Mouse (Mus musculus): ENCODE measurements around the gene Camk1g. TPM values are rescaled to one million over a fixed set of nuclear protein-coding genes. Genes with fewer than 3 reads are reported as not detected.
A peak's percentile ranks its signal among the peaks of the same experiment; 100 is the strongest.

Gene Camk1g
- polyA plus RNA-seq, 1 experiment: 0.54 TPM

GRCm38 (mm10) chr1:193329557-193329956, 40.5 kb downstream of the Camk1g start:
- no peak overlapping the region for H3K9ac ChIP-seq (ENCODE audit: low read depth, poor library complexity, severe bottlenecking)
- no peak overlapping the region for H3K4me3 ChIP-seq (ENCODE audit: low read depth, low read length)
- no peaks in the 10 kb centered on the region for H3K9me3 ChIP-seq (replicated peaks; ENCODE audit: control insufficient read depth, insufficient read depth, low read length, poor library complexity, severe bottlenecking)
- H3K27ac ChIP-seq (ENCODE audit: insufficient read depth, low read length): no peak overlapping the region
- no peaks in the 10 kb centered on the region for H3K27me3 ChIP-seq (ENCODE audit: control insufficient read depth, insufficient read depth, low read length, poor library complexity, severe bottlenecking)
- H3K36me3 ChIP-seq (ENCODE audit: control insufficient read depth, insufficient read depth, low read length, poor library complexity, severe bottlenecking): no peaks in the 10 kb centered on the region
- TF ChIP-seq CTCF (IDR thresholded peaks at IDR 0.05; ENCODE audit: low read depth, low read length) (no peak), POLR2A (IDR thresholded peaks at IDR 0.05; ENCODE audit: insufficient read depth, low read length) (no peak), EP300 (IDR thresholded peaks at IDR 0.05; ENCODE audit: insufficient read depth, low read depth, low read length) (no peak)
- H3K4me1 ChIP-seq (ENCODE audit: control insufficient read depth, insufficient read depth, low read length): no peaks in the 10 kb centered on the region

GRCm38 (mm10) chr1:193327686-193328085, 42.4 kb downstream of the Camk1g start:
- H3K27ac ChIP-seq (ENCODE audit: insufficient read depth, low read length): no peak overlapping the region
- no peaks in the 10 kb centered on the region for H3K4me1 ChIP-seq (ENCODE audit: control insufficient read depth, insufficient read depth, low read length)
- H3K27me3 ChIP-seq (ENCODE audit: control insufficient read depth, insufficient read depth, low read length, poor library complexity, severe bottlenecking): no peaks in the 10 kb centered on the region
- no peaks in the 10 kb centered on the region for H3K9me3 ChIP-seq (replicated peaks; ENCODE audit: control insufficient read depth, insufficient read depth, low read length, poor library complexity, severe bottlenecking)
- no peak for TF ChIP-seq EP300 (IDR thresholded peaks at IDR 0.05; ENCODE audit: insufficient read depth, low read depth, low read length)
- no peak for TF ChIP-seq POLR2A (IDR thresholded peaks at IDR 0.05; ENCODE audit: insufficient read depth, low read length)
- no peak for TF ChIP-seq CTCF (IDR thresholded peaks at IDR 0.05; ENCODE audit: low read depth, low read length)
- H3K4me3 ChIP-seq (ENCODE audit: low read depth, low read length): no peak overlapping the region
- no peak overlapping the region for H3K9ac ChIP-seq (ENCODE audit: low read depth, poor library complexity, severe bottlenecking)
- no peaks in the 10 kb centered on the region for H3K36me3 ChIP-seq (ENCODE audit: control insufficient read depth, insufficient read depth, low read length, poor library complexity, severe bottlenecking)

- H3K4me1 ChIP-seq (ENCODE audit: control insufficient read depth, insufficient read depth, low read length): no peaks in the 10 kb centered on the region
- TF ChIP-seq EP300 (IDR thresholded peaks at IDR 0.05; ENCODE audit: insufficient read depth, low read depth, low read length) (no peak), POLR2A (IDR thresholded peaks at IDR 0.05; ENCODE audit: insufficient read depth, low read length) (no peak), CTCF (IDR thresholded peaks at IDR 0.05; ENCODE audit: low read depth, low read length) (no peak)
- no peaks in the 10 kb centered on the region for H3K9me3 ChIP-seq (replicated peaks; ENCODE audit: control insufficient read depth, insufficient read depth, low read length, poor library complexity, severe bottlenecking)
- no peaks in the 10 kb centered on the region for H3K27me3 ChIP-seq (ENCODE audit: control insufficient read depth, insufficient read depth, low read length, poor library complexity, severe bottlenecking)
- H3K4me3 ChIP-seq (ENCODE audit: low read depth, low read length): no peak overlapping the region
- no peak overlapping the region for H3K9ac ChIP-seq (ENCODE audit: low read depth, poor library complexity, severe bottlenecking)
- no peaks in the 10 kb centered on the region for H3K36me3 ChIP-seq (ENCODE audit: control insufficient read depth, insufficient read depth, low read length, poor library complexity, severe bottlenecking)
- no peak overlapping the region for H3K27ac ChIP-seq (ENCODE audit: insufficient read depth, low read length)
These were observed 42.9 kb downstream of the Camk1g start for GRCm38 (mm10) chr1:193327216-193327615.

- Histone ChIP-seq H3K9me3 (replicated peaks; ENCODE audit: control insufficient read depth, insufficient read depth, low read length, poor library complexity, severe bottlenecking) (no peaks in the 10 kb centered on the region), H3K36me3 (ENCODE audit: control insufficient read depth, insufficient read depth, low read length, poor library complexity, severe bottlenecking) (no peaks in the 10 kb centered on the region), H3K9ac (ENCODE audit: low read depth, poor library complexity, severe bottlenecking) (no peak overlapping the region), H3K27me3 (ENCODE audit: control insufficient read depth, insufficient read depth, low read length, poor library complexity, severe bottlenecking) (no peaks in the 10 kb centered on the region), H3K27ac (ENCODE audit: insufficient read depth, low read length) (no peak overlapping the region), H3K4me1 (ENCODE audit: control insufficient read depth, insufficient read depth, low read length) (no peaks in the 10 kb centered on the region), H3K4me3 (ENCODE audit: low read depth, low read length) (no peak overlapping the region)
- TF ChIP-seq CTCF (IDR thresholded peaks at IDR 0.05; ENCODE audit: low read depth, low read length) (no peak), POLR2A (IDR thresholded peaks at IDR 0.05; ENCODE audit: insufficient read depth, low read length) (no peak), EP300 (IDR thresholded peaks at IDR 0.05; ENCODE audit: insufficient read depth, low read depth, low read length) (no peak)
These were observed 43.5 kb downstream of the Camk1g start for GRCm38 (mm10) chr1:193326456-193327145.

GRCm38 (mm10) chr1:193325891-193326290, 44.2 kb downstream of the Camk1g start:
- no peaks in the 10 kb centered on the region for H3K36me3 ChIP-seq (ENCODE audit: control insufficient read depth, insufficient read depth, low read length, poor library complexity, severe bottlenecking)
- no peak overlapping the region for H3K4me3 ChIP-seq (ENCODE audit: low read depth, low read length)
- no peak for TF ChIP-seq EP300 (IDR thresholded peaks at IDR 0.05; ENCODE audit: insufficient read depth, low read depth, low read length)
- TF ChIP-seq CTCF (IDR thresholded peaks at IDR 0.05; ENCODE audit: low read depth, low read length): no peak
- no peak for TF ChIP-seq POLR2A (IDR thresholded peaks at IDR 0.05; ENCODE audit: insufficient read depth, low read length)
- H3K4me1 ChIP-seq (ENCODE audit: control insufficient read depth, insufficient read depth, low read length): no peaks in the 10 kb centered on the region
- no peaks in the 10 kb centered on the region for H3K9me3 ChIP-seq (replicated peaks; ENCODE audit: control insufficient read depth, insufficient read depth, low read length, poor library complexity, severe bottlenecking)
- H3K9ac ChIP-seq (ENCODE audit: low read depth, poor library complexity, severe bottlenecking): no peak overlapping the region
- H3K27ac ChIP-seq (ENCODE audit: insufficient read depth, low read length): no peak overlapping the region
- H3K27me3 ChIP-seq (ENCODE audit: control insufficient read depth, insufficient read depth, low read length, poor library complexity, severe bottlenecking): no peaks in the 10 kb centered on the region

- H3K27me3 ChIP-seq (ENCODE audit: control insufficient read depth, insufficient read depth, low read length, poor library complexity, severe bottlenecking): no peaks in the 10 kb centered on the region
- H3K4me3 ChIP-seq (ENCODE audit: low read depth, low read length): no peak overlapping the region
- H3K4me1 ChIP-seq (ENCODE audit: control insufficient read depth, insufficient read depth, low read length): no peaks in the 10 kb centered on the region
- H3K27ac ChIP-seq (ENCODE audit: insufficient read depth, low read length): no peak overlapping the region
- no peak overlapping the region for H3K9ac ChIP-seq (ENCODE audit: low read depth, poor library complexity, severe bottlenecking)
- H3K36me3 ChIP-seq (ENCODE audit: control insufficient read depth, insufficient read depth, low read length, poor library complexity, severe bottlenecking): no peaks in the 10 kb centered on the region
- TF ChIP-seq EP300 (IDR thresholded peaks at IDR 0.05; ENCODE audit: insufficient read depth, low read depth, low read length): no peak
- peak; percentile 78 for TF ChIP-seq CTCF (IDR thresholded peaks at IDR 0.05; ENCODE audit: low read depth, low read length)
- no peaks in the 10 kb centered on the region for H3K9me3 ChIP-seq (replicated peaks; ENCODE audit: control insufficient read depth, insufficient read depth, low read length, poor library complexity, severe bottlenecking)
These were observed 45.9 kb downstream of the Camk1g start for GRCm38 (mm10) chr1:193324224-193324623.
